Mouse (Mus musculus) gastrocnemius, adult 2 months (tissue): ENCODE data around the gene Tacstd2. TPM values are rescaled to one million over a fixed set of nuclear protein-coding genes. Genes with fewer than 3 reads are reported as not detected.

ENCODE experiments used
- DNase-seq: peaks from one replicate; pipeline ENCODE4 v3.0.0; 2022
- H3K27ac ChIP-seq: fragments of 200-600 bp; 2 replicates; pipeline ENCODE4 v1.8.1; 2022; ENCODE audit warnings: mild to moderate bottlenecking
- H3K4me3 ChIP-seq: fragments of 200-600 bp; 2 replicates; pipeline ENCODE4 v1.8.1; 2022; ENCODE audit warnings: mild to moderate bottlenecking, moderate library complexity
- CTCF ChIP-seq: fragments of 200-600 bp; IDR thresholded peaks from 2 replicates; pipeline ENCODE4 v1.8.1; 2022; ENCODE audit warnings: antibody characterized with exemption, mild to moderate bottlenecking, moderate library complexity
- intact Hi-C: fragments of 180-260 bp; cut with DNase I; formaldehyde crosslinking; loops from one replicate; pipeline ENCODE4 v1.15.1; 2025
- total RNA-seq, 2 experiments: library from RNA; stranded (reverse); gene quantifications; 2 replicates each; pipeline ENCODE4 v1.2.3; 2021

Tacstd2 gene
- total RNA-seq, 2 experiments from 2014 or later, result not detected

GRCm38 (mm10) chr6:67491755-67492154, 43.8 kb downstream of the Tacstd2 start, which contains the start of gene Il23r:
Il23r (minus strand) TSS chr6:67491855.
- no peak for TF ChIP-seq CTCF
- no peak for DNase-seq
- H3K27ac ChIP-seq, result no peak within 1 kb of the TSS
- no peak within 1 kb of the TSS for H3K4me3 ChIP-seq
- intact Hi-C loops, result no loop called here

Other genes starting within 250 kb of the Tacstd2 start
- not detected for gene Il12rb2, start 159.6 kb downstream of the Tacstd2 start, total RNA-seq
- not detected for gene Il23r, start 43.9 kb downstream of the Tacstd2 start, total RNA-seq